Mouse (Mus musculus): ENCODE data around the gene S100a6.

- TF ChIP-seq POLR2A (IDR thresholded peaks at IDR 0.05; ENCODE audit: low read depth, low read length): no peak
- no peak for TF ChIP-seq CTCF (conservative IDR thresholded peaks at IDR 0.05; ENCODE audit: insufficient read depth, insufficient read length, low read depth, low read length)
Observed at GRCm38 (mm10) chr3:90629298-90629697, 16.6 kb downstream of the S100a6 start.

Data from kidney, adult 2 months (tissue).